Mouse (Mus musculus): ENCODE data around the gene Cap1.

DNA sequence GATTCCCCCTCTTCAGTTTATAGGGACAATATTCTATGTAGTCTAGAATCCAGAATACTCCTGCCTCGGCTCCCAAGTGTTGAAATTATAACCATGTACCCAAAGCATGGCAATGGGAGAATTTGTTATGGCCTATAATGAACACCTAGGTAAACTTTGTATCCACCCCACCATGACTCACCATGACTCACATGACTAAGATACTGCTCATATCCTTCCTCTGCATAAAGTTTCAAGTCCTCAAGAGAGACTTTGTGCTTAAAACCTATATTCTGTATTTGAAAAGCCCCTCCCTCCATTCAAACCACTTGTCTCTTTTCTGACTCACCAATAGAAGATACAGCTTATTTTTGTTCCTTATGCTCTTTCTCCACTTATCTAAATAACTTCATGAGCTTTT, 17.8 kb downstream of the Cap1 start:
- TF ChIP-seq CTCF (IDR thresholded peaks at IDR 0.05; ENCODE audit: low read depth), result no peak
- no peak for TF ChIP-seq EP300 (IDR thresholded peaks at IDR 0.05; ENCODE audit: low read depth)

Data from heart, postnatal 0 days (tissue).